Mouse (Mus musculus): ENCODE measurements around the gene Ankrd11. TPM values are rescaled to one million over a fixed set of nuclear protein-coding genes. Genes with fewer than 3 reads are reported as not detected.
A peak's percentile ranks its signal among the peaks of the same experiment; 100 is the strongest.

Ankrd11 gene
- 76.3 and 77.7 TPM in 2 replicates for polyA plus RNA-seq (2012; rRNA removed)

GRCm38 (mm10) chr8:123042158-123042973 is at the start of gene Ankrd11:
TSS of gene Ankrd11 (minus strand) at chr8:123042277.
- WGBS = under 1% methylated on average over 88 of the region's 91 CpGs

GRCm38 (mm10) chr8:123087289-123087688 is 45.2 kb upstream of the Ankrd11 start:
- DNase-seq (ENCODE audit: low read depth in 1 of 2, low spot score in 2 of 2) = no peak
- 89% methylated on average over 9 of the region's 9 CpGs for WGBS
- H3K27ac ChIP-seq (ENCODE audit: insufficient read depth, low read length) = no peak overlapping the region
- no peak for TF ChIP-seq CTCF (IDR thresholded peaks at IDR 0.05; ENCODE audit: extremely low read depth, insufficient read depth, insufficient read length, insufficient replicate concordance)
- TF ChIP-seq POLR2A (IDR thresholded peaks at IDR 0.05; ENCODE audit: low read depth, low read length) = no peak
- no peak overlapping the region for H3K4me3 ChIP-seq (ENCODE audit: extremely low read depth, insufficient read depth, insufficient read length)
- peaks cover 53% of the 10 kb centered on the region for H3K36me3 ChIP-seq (ENCODE audit: control insufficient read depth, insufficient read depth, low read length)
- no peaks in the 10 kb centered on the region for H3K4me1 ChIP-seq (ENCODE audit: control insufficient read depth, insufficient read depth, insufficient read length)
- no peaks in the 10 kb centered on the region for H3K27me3 ChIP-seq (ENCODE audit: control insufficient read depth, insufficient read depth, low read length)

More at GRCm38 (mm10) chr8:123042158-123042973, at the start of gene Ankrd11:
- peak within 1 kb of the TSS; percentile 99 for H3K27ac ChIP-seq (ENCODE audit: insufficient read depth, low read length)
- no peaks in the 10 kb centered on the region for H3K36me3 ChIP-seq (ENCODE audit: control insufficient read depth, insufficient read depth, low read length)
- H3K4me3 ChIP-seq (ENCODE audit: extremely low read depth, insufficient read depth, insufficient read length) = peak within 1 kb of the TSS; percentile 97
- H3K4me1 ChIP-seq (ENCODE audit: control insufficient read depth, insufficient read depth, insufficient read length) = peaks cover 21% of the 10 kb centered on the region
- TF ChIP-seq CTCF (IDR thresholded peaks at IDR 0.05; ENCODE audit: extremely low read depth, insufficient read depth, insufficient read length, insufficient replicate concordance) (no peak), POLR2A (IDR thresholded peaks at IDR 0.05; ENCODE audit: low read depth, low read length) (peak; percentile 99)
- DNase-seq (ENCODE audit: low read depth in 1 of 2, low spot score in 2 of 2) = peak; percentile 99 to 100
- no peaks in the 10 kb centered on the region for H3K27me3 ChIP-seq (ENCODE audit: control insufficient read depth, insufficient read depth, low read length)

GRCm38 (mm10) chr8:123083610-123084009 is 41.5 kb upstream of the Ankrd11 start:
- TF ChIP-seq POLR2A (IDR thresholded peaks at IDR 0.05; ENCODE audit: low read depth, low read length) = no peak
- no peak for TF ChIP-seq CTCF (IDR thresholded peaks at IDR 0.05; ENCODE audit: extremely low read depth, insufficient read depth, insufficient read length, insufficient replicate concordance)
- H3K27ac ChIP-seq (ENCODE audit: insufficient read depth, low read length) = no peak overlapping the region
- no peak overlapping the region for H3K4me3 ChIP-seq (ENCODE audit: extremely low read depth, insufficient read depth, insufficient read length)
- DNase-seq (ENCODE audit: low read depth in 1 of 2, low spot score in 2 of 2) = no peak
- H3K27me3 ChIP-seq (ENCODE audit: control insufficient read depth, insufficient read depth, low read length) = no peaks in the 10 kb centered on the region
- peaks cover 45% of the 10 kb centered on the region for H3K36me3 ChIP-seq (ENCODE audit: control insufficient read depth, insufficient read depth, low read length)
- no peaks in the 10 kb centered on the region for H3K4me1 ChIP-seq (ENCODE audit: control insufficient read depth, insufficient read depth, insufficient read length)
- WGBS = 96% methylated on average over 12 of the region's 12 CpGs

GRCm38 (mm10) chr8:123082993-123083392 is 40.9 kb upstream of the Ankrd11 start:
- no peaks in the 10 kb centered on the region for H3K27me3 ChIP-seq (ENCODE audit: control insufficient read depth, insufficient read depth, low read length)
- no peak overlapping the region for H3K4me3 ChIP-seq (ENCODE audit: extremely low read depth, insufficient read depth, insufficient read length)
- 94% methylated on average over 6 of the region's 6 CpGs for WGBS
- DNase-seq (ENCODE audit: low read depth in 1 of 2, low spot score in 2 of 2) = no peak
- no peaks in the 10 kb centered on the region for H3K4me1 ChIP-seq (ENCODE audit: control insufficient read depth, insufficient read depth, insufficient read length)
- TF ChIP-seq CTCF (IDR thresholded peaks at IDR 0.05; ENCODE audit: extremely low read depth, insufficient read depth, insufficient read length, insufficient replicate concordance) = no peak
- no peak for TF ChIP-seq POLR2A (IDR thresholded peaks at IDR 0.05; ENCODE audit: low read depth, low read length)
- peaks cover 42% of the 10 kb centered on the region for H3K36me3 ChIP-seq (ENCODE audit: control insufficient read depth, insufficient read depth, low read length)
- no peak overlapping the region for H3K27ac ChIP-seq (ENCODE audit: insufficient read depth, low read length)

GRCm38 (mm10) chr8:123077213-123077612 is 35.1 kb upstream of the Ankrd11 start:
- no peak for DNase-seq (ENCODE audit: low read depth in 1 of 2, low spot score in 2 of 2)
- TF ChIP-seq POLR2A (IDR thresholded peaks at IDR 0.05; ENCODE audit: low read depth, low read length) (no peak), CTCF (IDR thresholded peaks at IDR 0.05; ENCODE audit: extremely low read depth, insufficient read depth, insufficient read length, insufficient replicate concordance) (no peak)
- Histone ChIP-seq H3K4me1 (ENCODE audit: control insufficient read depth, insufficient read depth, insufficient read length) (no peaks in the 10 kb centered on the region), H3K27me3 (ENCODE audit: control insufficient read depth, insufficient read depth, low read length) (no peaks in the 10 kb centered on the region), H3K4me3 (ENCODE audit: extremely low read depth, insufficient read depth, insufficient read length) (no peak overlapping the region), H3K27ac (ENCODE audit: insufficient read depth, low read length) (no peak overlapping the region), H3K36me3 (ENCODE audit: control insufficient read depth, insufficient read depth, low read length) (peaks cover 34% of the 10 kb centered on the region)
- WGBS = 87% methylated on average over 6 of the region's 6 CpGs

GRCm38 (mm10) chr8:123071176-123071575 is 29.1 kb upstream of the Ankrd11 start:
- 75% methylated on average over 4 of the region's 4 CpGs for whole genome bisulfite sequencing

More at GRCm38 (mm10) chr8:123071176-123071575, 29.1 kb upstream of the Ankrd11 start:
- Histone ChIP-seq H3K27me3 (ENCODE audit: control insufficient read depth, insufficient read depth, low read length) (no peaks in the 10 kb centered on the region), H3K27ac (ENCODE audit: insufficient read depth, low read length) (no peak overlapping the region), H3K4me3 (ENCODE audit: extremely low read depth, insufficient read depth, insufficient read length) (no peak overlapping the region), H3K4me1 (ENCODE audit: control insufficient read depth, insufficient read depth, insufficient read length) (peaks cover under 1% of the 10 kb centered on the region; the same call in 1 of the 2 replicates), H3K36me3 (ENCODE audit: control insufficient read depth, insufficient read depth, low read length) (peaks cover 15% of the 10 kb centered on the region)
- no peak for TF ChIP-seq POLR2A (IDR thresholded peaks at IDR 0.05; ENCODE audit: low read depth, low read length)
- no peak for TF ChIP-seq CTCF (IDR thresholded peaks at IDR 0.05; ENCODE audit: extremely low read depth, insufficient read depth, insufficient read length, insufficient replicate concordance)
- no peak for DNase-seq (ENCODE audit: low read depth in 1 of 2, low spot score in 2 of 2)

All from spleen, adult 2 months (tissue).